Mouse (Mus musculus) lung, adult 2 months (tissue): Measurements from ENCODE around the gene Pdzd7. TPM values are rescaled to one million over a fixed set of nuclear protein-coding genes. Genes with fewer than 3 reads are reported as not detected.
A peak's percentile ranks its signal among the peaks of the same experiment; 100 is the strongest.

Experiments used
- DNase-seq: peaks from one replicate; pipeline ENCODE4 v3.0.0; 2022
- H3K4me1 ChIP-seq: fragments of 200-500 bp; 2 replicates; pipeline ENCODE4 v1.6.1; 2011; ENCODE audit warnings: low read length; ENCODE audit not compliant: control insufficient read depth, insufficient read depth
- H3K4me3 ChIP-seq: fragments of 200-500 bp; replicated peaks from 2 replicates; pipeline ENCODE3; 2011; ENCODE audit warnings: low read depth, mild to moderate bottlenecking, control low read depth, low read length; ENCODE audit errors: extremely low read depth
- CTCF ChIP-seq: fragments of 200-500 bp; IDR thresholded peaks from 2 replicates; pipeline ENCODE4 v1.5.1; 2011; ENCODE audit warnings: mild to moderate bottlenecking, low read length, control low read depth; ENCODE audit not compliant: insufficient read depth
- POLR2A ChIP-seq: fragments of 200-500 bp; IDR thresholded peaks from 2 replicates; pipeline ENCODE4 v1.6.1; 2011; ENCODE audit warnings: low read depth, mild to moderate bottlenecking, control low read depth, low read length, borderline replicate concordance; ENCODE audit errors: extremely low read depth
- WGBS: fragments of 180-500 bp; shearing (Covaris S2); methylation state at CpG from one replicate; pipeline ENCODE4 v1.1.7; 2018; 5-methylcytosine and 5-hydroxymethylcytosine counted together
- polyA plus RNA-seq: library from polyadenylated mRNA; depleted of rRNA; stranded (reverse); fragments of >200 nt; gene quantifications from 2 replicates; pipeline ENCODE4 v1.2.3, GENCODE M21; 2012

The Pdzd7 gene
- polyA plus RNA-seq, 1 experiment, result 0.64 TPM

DNA sequence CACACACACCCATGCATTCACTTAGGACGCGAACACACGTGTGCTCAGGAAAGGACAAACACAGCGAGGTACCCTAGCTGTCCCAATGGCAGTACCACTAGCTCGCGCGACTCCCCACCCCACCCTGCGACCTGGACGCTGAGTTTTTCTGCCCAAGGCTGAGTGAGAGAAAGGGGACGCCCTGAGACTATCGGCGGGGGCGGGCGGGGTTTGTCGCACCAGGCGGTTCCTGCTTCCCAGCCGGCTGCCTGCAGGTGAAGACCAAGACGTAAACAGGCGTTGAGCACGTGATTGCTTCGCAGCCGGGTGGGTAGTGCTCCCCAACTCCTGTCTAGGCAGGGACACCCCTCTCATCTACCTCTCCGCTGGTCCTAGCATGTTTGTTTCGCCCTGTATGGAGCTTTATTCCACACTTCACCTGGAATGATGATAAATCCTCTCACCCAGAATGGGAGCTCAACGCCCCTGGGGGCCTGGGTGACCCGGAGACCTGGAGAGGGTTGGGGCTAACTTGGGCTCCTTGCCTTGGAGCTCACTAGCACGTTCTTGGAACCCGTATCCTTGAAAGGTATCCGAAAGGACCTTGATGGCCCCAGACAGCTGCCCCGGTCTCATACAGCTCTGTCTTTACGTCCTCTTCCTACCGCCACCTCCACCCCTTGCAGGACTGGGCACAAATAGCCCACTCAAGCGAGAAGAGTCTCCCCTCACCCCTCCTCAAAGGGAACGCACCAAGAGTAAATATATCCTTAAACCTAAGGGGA, 29.8 kb downstream of the Pdzd7 start:
- DNase-seq, result peak; percentile 71
- WGBS, result under 1% methylated on average over 34 of the region's 34 CpGs
- Histone ChIP-seq H3K4me3 (peak overlapping the region; percentile 68), H3K4me1 (peaks cover 11% of the 10 kb centered on the region)
- TF ChIP-seq CTCF (no peak), POLR2A (peak; percentile 54; the same call in 1 of the 2 replicates)

DNA sequence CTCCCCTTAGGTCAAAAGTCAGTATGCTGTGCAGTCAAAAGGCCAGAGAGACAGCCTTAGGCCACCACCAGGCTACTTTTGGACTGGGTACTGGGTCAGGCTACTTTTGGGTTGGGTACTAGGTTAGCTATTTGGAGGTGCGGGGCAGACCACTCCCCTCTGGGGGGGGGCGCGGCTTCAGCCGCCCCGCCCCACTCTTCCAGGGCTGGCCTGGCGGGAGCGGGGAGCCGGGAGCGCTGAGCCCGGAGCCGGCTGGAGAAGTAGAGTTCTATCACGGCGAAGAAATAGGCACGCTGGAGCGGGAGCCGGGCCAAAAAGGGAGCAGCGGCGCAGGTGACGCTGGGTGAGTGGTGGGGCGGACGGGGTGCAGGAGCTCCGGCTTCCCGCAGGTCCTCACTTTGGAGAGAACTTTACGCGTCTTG, 30.5 kb downstream of the Pdzd7 start:
- peak overlapping the region; percentile 68 for H3K4me3 ChIP-seq
- WGBS, result under 1% methylated on average over 24 of the region's 25 CpGs
- no peak for TF ChIP-seq POLR2A
- no peak for TF ChIP-seq CTCF
- peak; percentile 77 for DNase-seq
- H3K4me1 ChIP-seq, result peaks cover 8% of the 10 kb centered on the region

DNA sequence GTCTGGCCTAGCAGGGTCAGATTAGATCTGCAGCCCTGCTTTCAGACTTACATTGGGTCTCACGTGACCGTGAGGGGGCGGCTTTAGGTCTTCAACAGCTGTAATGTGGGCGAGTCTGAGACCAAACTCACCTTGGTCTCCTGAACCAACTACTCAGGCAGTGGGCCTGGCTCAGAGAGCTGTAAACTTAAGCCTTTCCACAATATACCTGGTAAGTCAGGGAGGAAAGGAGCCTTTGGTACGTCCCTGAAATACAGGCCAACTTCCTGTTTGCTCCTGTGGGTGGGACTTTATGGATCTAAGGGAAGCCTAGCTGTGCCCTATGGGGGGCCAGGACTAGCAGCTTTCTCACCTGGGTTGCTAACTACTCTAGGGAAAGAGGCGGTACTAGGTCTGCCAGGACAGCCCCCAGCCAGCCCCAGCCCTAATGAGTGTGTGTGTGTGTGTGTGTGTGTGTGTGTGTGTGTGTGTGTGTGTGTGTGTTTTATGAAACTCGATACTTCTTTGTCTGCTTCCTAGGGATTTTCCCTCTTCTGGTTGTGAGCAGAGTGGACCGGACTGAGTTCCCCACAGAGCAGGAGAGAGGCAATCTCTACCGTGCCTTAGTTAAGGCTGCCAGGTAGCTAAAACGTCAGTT, 31.1 kb downstream of the Pdzd7 start, which contains the start of gene Lzts2:
Gene Lzts2 (plus strand): TSS at position 80 of the 637 bp plus-strand sequence.
- WGBS, result 15% methylated on average over 10 of the region's 10 CpGs
- TF ChIP-seq POLR2A, result no peak
- TF ChIP-seq CTCF, result no peak
- Histone ChIP-seq H3K4me1 (peaks cover 7% of the 10 kb centered on the region), H3K4me3 (peak within 1 kb of the TSS; percentile 68)
- DNase-seq, result peak; percentile 59

DNA sequence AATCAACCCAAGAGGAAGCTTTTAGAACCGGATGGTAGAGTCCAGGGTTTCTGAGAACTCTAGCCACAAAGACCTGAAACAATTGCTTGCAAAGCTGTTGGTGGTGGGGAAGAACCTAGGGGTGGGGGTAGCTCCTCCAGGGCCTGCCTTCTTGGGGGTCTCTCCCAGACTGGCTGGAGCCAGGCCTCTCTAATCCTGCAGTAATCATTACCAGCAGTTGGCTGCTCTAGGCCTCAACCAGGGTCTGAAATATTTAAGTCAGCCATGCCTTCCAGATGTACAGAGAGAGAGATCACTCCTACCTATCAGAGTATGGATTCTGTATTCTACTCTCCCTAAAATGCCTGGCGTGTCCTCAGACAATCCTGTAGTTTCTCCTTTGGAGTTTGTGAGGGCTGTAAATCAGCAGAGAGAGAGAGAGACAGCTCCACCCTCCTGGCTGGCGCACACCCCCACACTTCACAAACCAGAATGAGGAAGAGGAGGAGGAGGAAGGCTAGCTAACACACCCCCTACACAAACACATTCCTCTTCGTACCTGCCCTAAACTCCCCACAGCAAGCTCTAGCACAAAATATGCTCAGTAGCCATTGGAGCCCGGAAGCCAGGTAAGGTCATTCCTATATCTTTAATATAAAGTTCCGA, 31.8 kb downstream of the Pdzd7 start:
- no peak for DNase-seq
- H3K4me1 ChIP-seq, result peaks cover 2% of the 10 kb centered on the region
- no peak overlapping the region for H3K4me3 ChIP-seq
- 67% methylated on average over 6 of the region's 6 CpGs for WGBS
- TF ChIP-seq CTCF, result no peak
- TF ChIP-seq POLR2A, result no peak

DNA sequence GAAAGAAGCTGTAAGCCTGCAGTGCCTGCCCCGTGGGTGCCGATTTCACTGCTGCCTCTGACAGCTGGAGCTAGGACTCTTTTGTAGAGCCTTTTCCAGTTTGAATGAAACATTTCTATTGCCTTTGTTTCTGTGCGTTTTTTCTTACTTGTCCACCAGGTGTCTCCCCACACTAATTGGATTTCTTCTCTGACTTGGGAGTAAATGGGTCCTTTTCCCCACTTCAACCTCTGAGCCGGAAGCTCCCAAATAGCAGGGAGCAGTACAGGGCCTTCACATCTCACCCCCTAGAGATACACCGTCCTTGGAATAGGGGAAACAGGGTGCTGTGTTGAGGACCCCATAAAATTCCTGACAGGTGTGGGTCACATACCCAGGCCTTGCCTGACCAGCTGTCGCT, 32.9 kb downstream of the Pdzd7 start:
- TF ChIP-seq CTCF, result no peak
- TF ChIP-seq POLR2A, result no peak
- peak; percentile 45 for DNase-seq
- WGBS, result 37% methylated on average over 6 of the region's 6 CpGs
- H3K4me1 ChIP-seq, result no peaks in the 10 kb centered on the region; the same call in 1 of the 2 replicates
- no peak overlapping the region for H3K4me3 ChIP-seq

DNA sequence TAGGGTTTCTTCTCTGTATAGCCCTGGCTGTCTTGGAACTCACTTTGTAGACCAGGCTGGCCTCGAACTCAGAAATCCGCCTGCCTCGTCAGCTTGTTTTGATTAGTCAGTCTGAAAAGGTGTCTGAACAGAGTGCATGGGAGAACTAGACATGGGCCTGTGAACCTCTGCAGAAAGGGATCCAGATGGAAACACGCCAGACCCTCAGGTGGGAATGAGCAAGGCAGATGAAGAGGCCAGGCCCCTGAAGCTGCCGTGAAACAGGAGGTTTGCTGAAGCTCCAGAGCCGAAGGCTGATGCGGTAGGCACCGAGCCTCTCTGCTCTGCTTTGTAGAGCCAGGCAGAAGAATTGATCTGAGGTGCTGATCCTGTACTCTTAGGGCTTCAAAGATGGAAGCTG, 33.3 kb downstream of the Pdzd7 start:
- TF ChIP-seq POLR2A, result no peak
- TF ChIP-seq CTCF, result no peak
- H3K4me3 ChIP-seq, result no peak overlapping the region
- peaks cover under 1% of the 10 kb centered on the region for H3K4me1 ChIP-seq
- no peak for DNase-seq
- WGBS, result 85% methylated on average over 8 of the region's 8 CpGs

DNA sequence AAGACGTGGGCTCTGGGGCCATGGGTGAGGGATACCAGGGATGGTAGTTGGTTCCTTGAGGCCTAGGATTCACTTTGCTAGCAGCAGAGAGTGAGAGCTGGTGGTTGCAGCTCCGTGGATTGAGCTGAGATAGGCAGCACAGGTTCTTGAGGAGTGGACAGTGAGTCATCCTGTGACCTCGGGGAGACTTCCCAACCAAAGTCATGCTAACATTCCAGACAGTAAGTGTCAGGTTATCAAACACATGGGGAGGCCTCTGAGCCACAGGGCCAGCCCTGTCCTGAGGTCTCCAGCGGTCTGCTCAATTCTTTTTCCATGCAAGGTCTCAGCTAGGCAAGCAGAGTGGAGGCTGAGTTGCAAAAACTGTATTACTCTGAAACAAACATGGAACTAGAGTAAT, 34.9 kb downstream of the Pdzd7 start:
- no peak for DNase-seq
- 84% methylated on average over 4 of the region's 4 CpGs for whole genome bisulfite sequencing
- no peak for TF ChIP-seq CTCF
- no peak for TF ChIP-seq POLR2A

DNA sequence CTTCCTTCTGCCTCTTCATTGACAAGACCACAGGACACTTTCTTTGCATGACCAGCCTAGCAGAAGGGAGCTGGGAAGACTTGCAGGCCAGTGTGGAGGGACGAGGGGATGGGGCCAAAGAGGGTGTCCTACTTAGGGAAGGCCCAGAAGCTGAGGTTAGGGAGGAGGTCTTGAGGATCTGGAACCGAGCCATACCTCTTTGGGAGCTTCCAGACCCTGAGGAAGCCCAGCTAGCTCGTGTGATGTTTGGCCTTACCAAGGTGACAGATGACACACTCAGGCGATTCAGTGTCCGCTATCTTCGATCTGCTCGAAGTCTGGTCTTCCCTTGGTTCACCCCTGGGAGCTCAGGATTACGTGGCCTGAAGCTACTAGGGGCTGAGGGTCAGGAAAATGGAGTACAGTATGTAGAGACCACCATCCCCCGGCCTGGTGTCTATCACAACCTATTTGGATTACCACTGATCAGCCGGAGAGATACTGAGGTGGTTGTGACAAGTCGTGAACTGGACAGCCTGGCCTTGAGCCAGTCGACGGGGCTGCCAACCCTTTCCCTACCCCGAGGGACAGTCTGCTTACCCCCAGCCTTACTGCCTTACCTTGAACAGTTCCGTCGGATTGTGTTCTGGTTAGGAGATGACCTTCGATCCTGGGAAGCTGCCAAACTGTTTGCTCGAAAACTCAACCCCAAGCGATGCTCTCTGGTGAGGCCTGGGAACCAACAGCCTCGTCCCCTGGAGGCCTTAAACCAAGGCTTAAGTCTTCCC, 37.9 kb downstream of the Pdzd7 start:
- DNase-seq, result no peak
- WGBS, result 73% methylated on average over 20 of the region's 20 CpGs
- H3K4me3 ChIP-seq, result no peak overlapping the region
- H3K4me1 ChIP-seq, result peaks cover 10% of the 10 kb centered on the region
- TF ChIP-seq POLR2A (no peak), CTCF (no peak)

More for the DNA sequence above, 34.9 kb downstream of the Pdzd7 start:
- H3K4me1 ChIP-seq, result peaks cover 5% of the 10 kb centered on the region
- H3K4me3 ChIP-seq, result no peak overlapping the region

DNA sequence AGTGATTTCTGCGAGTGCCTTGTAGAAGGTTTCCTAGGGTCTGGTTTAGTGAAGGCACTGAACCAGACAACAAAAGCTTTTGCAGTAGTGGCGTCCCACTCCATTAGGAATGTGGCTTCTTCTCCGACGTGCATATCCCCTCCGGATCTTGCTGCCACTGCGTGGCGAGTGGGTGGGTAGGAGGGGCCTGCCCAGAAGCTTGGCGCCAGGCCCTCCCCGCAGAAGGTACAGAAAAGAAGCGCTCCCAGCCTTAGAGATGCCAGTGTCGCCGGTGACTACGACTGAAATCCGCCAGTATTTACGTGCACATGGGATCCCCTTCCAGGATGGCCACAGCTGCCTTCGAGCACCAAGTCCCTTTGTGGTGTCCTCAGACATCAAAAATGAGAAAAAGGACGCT, 38.5 kb downstream of the Pdzd7 start:
- H3K4me1 ChIP-seq, result peaks cover 10% of the 10 kb centered on the region
- TF ChIP-seq CTCF (no peak), POLR2A (no peak)
- no peak overlapping the region for H3K4me3 ChIP-seq
- WGBS, result 17% methylated on average over 17 of the region's 17 CpGs
- DNase-seq, result no peak
